Mouse (Mus musculus) R1 (cell line): ENCODE results near the gene Grap2.

ENCODE experiments used
- DNase-seq: peaks from one replicate; pipeline ENCODE4 v3.0.0-alpha.2; 2018; ENCODE audit warnings: low read depth, low spot score

Gene Grap2

GRCm38 (mm10) chr15:80682343-80682742 is 109.9 kb downstream of the Grap2 start:
- DNase-seq: no peak

- no peak for DNase-seq
These were observed 110.8 kb downstream of the Grap2 start for GRCm38 (mm10) chr15:80683151-80683550.

GRCm38 (mm10) chr15:80683990-80684389 is 111.6 kb downstream of the Grap2 start:
- DNase-seq: no peak

GRCm38 (mm10) chr15:80684786-80685602 is 112.6 kb downstream of the Grap2 start:
- DNase-seq: no peak

GRCm38 (mm10) chr15:80685603-80685895 is 113.2 kb downstream of the Grap2 start:
- DNase-seq: no peak

GRCm38 (mm10) chr15:80688536-80688935 is 116.1 kb downstream of the Grap2 start:
- no peak for DNase-seq

GRCm38 (mm10) chr15:80693492-80693891 is 121.1 kb downstream of the Grap2 start:
- no peak for DNase-seq

- DNase-seq: peak; percentile 60
These were observed 121.9 kb downstream of the Grap2 start for GRCm38 (mm10) chr15:80694125-80694910.

GRCm38 (mm10) chr15:80697564-80697963 is 125.2 kb downstream of the Grap2 start:
- no peak for DNase-seq

- no peak for DNase-seq
These were observed 129.3 kb downstream of the Grap2 start for GRCm38 (mm10) chr15:80701481-80702257.
